Mouse (Mus musculus) heart, postnatal 10 days (tissue): ENCODE results near the gene Hist1h2bg. TPM values are rescaled to one million over a fixed set of nuclear protein-coding genes. Genes with fewer than 3 reads are reported as not detected.
A peak's percentile ranks its signal among the peaks of the same experiment; 100 is the strongest.
"Not testable (repeated sequence)": the region's sequence is repeated elsewhere in the genome, so short reads cannot be mapped to it uniquely, and the experiment has no call there.

Experiments
- DNase-seq, 2 experiments: peaks; one replicate each; pipeline ENCODE4 v3.0.0; 2021
- intact Hi-C: fragments of 180-260 bp; cut with DNase I; formaldehyde crosslinking; loops from one replicate; pipeline ENCODE4 v1.15.1; 2025
- total RNA-seq, 2 experiments: library from RNA; stranded (reverse); gene quantifications; 2 replicates each; pipeline ENCODE4 v1.2.3; 2021

Gene Hist1h2bg
- total RNA-seq, 2 experiments from 2014 or later = 285 to 300 TPM

- no peak for DNase-seq
- intact Hi-C loops = loop anchor here (10.0 kb wide), 1 partner anchor 208 kb away; the partner anchor contains the start of genes Hist1h2bb and Hist1h3c
Observed at GRCm38 (mm10) chr13:23537006-23537710, 34.0 kb upstream of the Hist1h2bg start.

DNA sequence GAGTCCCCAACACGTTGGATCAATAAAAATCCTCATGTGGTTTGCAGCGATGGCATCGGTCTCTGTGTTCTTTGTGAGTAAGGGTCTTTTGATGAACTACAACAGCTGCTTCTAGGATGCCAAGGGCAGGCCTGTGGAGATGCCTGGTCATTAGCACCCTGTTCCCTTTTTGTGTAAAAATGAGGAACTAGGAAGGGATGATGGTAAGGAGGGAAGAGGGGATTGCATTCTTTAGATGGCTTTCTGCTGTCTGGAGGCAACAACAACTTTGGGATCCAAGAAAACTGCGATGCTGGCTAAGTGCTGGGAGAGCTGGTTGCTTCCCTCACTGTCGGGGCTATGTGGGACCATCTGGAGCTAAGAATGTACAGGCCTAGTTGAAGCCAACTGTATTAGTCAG is 32.9 kb upstream of the Hist1h2bg start:
- intact Hi-C loops = loop anchor here (10.0 kb wide), 1 partner anchor 207 kb away; the partner anchor contains the start of genes Hist1h2bb and Hist1h3c
- no peak for DNase-seq

GRCm38 (mm10) chr13:23539821-23540220 is 31.4 kb upstream of the Hist1h2bg start:
- DNase-seq = not testable (repeated sequence)
- intact Hi-C loops = loop anchor here (10.0 kb wide), 1 partner anchor 205 kb away; the partner anchor contains the start of genes Hist1h2bb and Hist1h3c

DNA sequence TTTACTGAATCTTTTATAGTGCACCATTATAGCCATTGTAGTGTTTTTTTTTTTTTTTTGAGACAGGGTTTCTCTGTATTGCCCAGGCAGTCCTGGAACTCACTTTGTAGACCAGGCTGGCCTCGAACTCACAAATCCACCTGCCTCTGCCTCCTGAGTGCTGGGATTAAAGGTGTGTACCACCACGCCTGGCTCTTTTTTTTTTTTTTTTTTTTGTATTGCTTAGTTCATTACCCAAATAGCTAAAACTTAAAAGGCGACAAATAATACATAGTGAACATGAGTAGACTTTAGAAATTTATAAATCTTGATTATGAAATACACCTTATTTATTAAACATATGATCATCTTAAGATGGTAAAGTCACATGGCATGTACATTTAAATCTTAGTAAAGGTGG is 29.7 kb upstream of the Hist1h2bg start:
- intact Hi-C loops = no loop called here
- DNase-seq = no peak

DNA sequence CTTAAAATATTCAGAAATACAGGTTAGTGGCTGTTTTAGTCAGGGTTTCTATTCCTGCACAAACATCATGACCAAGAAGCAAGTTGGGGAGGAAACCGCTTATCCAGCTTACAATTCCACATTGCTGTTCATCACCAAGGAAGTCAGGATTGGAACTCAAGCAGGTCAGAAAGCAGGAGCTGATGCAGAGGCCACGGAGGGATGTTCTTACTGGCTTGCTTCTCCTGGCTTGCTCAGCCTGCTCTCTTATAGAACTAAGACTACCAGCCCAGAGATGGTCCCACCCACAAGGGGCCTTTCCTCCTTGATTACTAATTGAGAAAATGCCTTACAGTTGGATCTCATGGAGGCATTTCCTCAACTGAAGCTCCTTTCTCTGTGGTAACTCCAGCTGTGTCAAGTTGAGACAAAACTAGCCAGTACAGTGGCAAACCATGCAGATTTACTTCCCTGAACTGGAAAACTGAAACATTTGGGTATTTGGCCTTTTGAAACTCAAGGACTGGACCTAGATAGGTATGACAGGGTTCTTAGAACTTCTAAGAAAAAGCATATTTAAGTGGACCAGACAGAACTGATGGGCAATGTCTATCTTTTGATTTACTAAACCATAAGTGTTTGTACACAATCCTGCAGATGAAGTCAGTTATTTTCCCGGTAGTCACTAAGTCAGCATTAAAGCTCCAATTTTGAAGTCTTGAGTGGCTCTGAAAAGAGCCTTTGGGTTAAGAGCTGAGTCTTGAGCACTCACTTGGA is 28.8 kb upstream of the Hist1h2bg start:
- intact Hi-C loops, DNase-seq: not testable (repeated sequence)

GRCm38 (mm10) chr13:23542999-23543607 is 28.1 kb upstream of the Hist1h2bg start, which contains the start of gene Hist1h2bh:
Gene Hist1h2bh (minus strand): TSS chr13:23543392.
- peak; percentile 85 to 86 for DNase-seq
- intact Hi-C loops = not testable (repeated sequence)

DNA sequence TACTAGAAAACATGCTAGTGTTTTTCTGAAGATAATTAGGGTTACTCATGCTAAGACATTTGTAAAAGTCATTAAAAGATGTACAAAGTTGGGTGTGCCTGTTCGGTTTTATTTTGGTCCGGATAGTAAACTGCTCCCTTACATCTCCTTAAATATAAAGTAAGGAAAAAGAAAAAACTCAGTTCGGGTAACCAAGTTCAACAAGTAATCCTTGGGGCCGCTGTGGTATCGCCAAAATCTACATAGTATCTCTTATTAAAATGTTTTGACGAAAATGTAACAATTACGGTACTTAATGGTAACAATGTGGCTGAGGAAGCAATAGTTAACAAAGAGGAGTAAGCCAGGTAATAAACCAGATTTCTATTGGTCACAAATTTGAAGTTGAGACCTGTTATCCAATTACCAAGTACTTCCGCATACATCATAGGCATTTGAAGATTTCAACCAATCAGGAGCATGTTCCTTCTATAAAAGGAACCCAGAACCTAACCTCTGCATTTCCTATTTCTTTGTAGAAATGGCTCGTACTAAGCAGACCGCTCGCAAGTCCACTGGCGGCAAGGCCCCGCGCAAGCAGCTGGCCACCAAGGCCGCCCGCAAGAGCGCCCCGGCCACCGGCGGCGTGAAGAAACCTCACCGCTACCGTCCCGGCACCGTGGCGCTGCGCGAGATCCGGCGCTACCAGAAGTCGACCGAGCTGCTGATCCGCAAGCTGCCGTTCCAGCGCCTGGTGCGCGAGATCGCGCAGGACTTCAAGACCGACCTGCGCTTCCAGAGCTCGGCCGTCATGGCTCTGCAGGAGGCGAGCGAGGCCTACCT is 27.0 kb upstream of the Hist1h2bg start, which contains the start of gene Hist1h3f:
Gene Hist1h3f, plus strand, starts transcription at position 88 of the 822 bp plus-strand sequence.
- DNase-seq = peak; percentile 87 to 88
- intact Hi-C loops = no loop called here

GRCm38 (mm10) chr13:23544787-23545120 is 26.4 kb upstream of the Hist1h2bg start:
- intact Hi-C loops = not testable (repeated sequence)
- DNase-seq = peak in 1 of 2 experiments; percentile 25

DNA sequence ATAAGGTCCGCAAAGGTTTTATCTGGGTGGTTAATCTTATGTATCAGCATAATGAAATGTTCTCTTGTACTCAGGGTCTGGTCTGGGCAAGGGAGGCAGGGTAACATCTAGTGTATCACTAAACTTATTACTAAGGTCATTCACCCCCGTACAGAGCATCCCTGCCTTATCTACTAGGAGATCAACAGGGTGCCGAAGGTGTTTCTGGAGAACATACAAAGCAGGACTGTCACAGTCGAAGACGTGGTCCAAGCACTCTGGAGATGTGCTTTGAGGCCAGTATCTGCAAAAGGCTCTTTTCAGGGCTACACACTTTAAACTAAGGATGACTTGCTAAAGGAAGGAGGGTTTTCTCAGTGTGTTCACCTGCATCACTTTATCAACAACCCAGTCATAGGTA is 24.5 kb upstream of the Hist1h2bg start:
- DNase-seq = no peak
- intact Hi-C loops = no loop called here

DNA sequence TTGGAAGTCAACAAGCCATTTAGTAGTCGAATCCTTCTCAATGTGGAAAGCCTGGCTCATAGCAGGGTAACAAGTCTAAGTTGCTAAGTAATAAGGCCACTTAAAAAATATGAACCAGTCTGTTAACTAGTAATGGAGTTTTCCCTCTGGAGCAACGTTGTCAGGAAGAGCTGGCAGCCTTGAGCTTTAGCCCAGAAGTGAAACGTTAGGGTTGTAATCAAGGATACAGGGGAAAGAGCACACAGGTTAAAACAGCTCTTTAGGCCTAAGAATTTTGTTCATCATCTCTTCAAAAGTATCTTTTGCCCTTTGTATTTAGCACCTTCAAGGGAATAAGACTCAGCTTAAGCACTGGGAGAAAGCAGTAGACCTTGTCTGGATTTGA is 20.4 kb upstream of the Hist1h2bg start:
- intact Hi-C loops = no loop called here
- DNase-seq = peak in 1 of 2 experiments; percentile 4

DNA sequence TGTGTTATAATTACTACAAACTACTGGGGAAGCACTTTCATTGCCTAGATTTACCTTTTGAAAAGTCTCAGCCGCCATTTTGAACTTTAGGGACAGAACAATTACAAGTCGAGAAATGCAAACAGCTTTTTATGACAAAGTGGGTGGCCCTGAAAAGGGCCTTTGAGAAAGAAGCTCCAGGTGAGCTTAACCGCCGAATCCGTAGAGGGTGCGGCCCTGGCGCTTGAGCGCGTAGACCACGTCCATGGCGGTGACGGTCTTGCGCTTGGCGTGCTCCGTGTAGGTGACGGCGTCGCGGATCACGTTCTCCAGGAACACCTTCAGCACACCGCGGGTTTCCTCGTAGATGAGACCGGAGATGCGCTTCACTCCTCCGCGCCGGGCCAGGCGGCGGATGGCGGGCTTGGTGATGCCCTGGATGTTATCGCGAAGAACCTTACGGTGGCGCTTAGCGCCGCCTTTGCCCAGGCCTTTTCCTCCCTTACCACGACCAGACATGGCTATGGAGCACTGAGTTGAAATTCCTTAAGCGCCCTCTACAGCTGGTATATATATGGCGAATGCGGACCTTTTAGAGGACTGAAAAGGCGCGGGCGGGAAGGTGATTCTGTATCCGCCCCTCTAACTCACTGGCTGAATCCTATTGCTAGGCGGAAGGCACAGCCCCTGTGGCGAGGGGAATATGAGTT is 19.9 kb upstream of the Hist1h2bg start, which contains the start of gene Hist1h4f:
Gene Hist1h4f, minus strand, starts transcription at position 503 of the 689 bp plus-strand sequence.
- peak; percentile 90 to 91 for DNase-seq
- intact Hi-C loops = not testable (repeated sequence)

- intact Hi-C loops = no loop called here
- peak in 1 of 2 experiments; percentile 6 for DNase-seq
Observed at GRCm38 (mm10) chr13:23551931-23552914, 19.0 kb upstream of the Hist1h2bg start.

- DNase-seq = no peak
- intact Hi-C loops = no loop called here
Observed at GRCm38 (mm10) chr13:23552962-23553361, 18.2 kb upstream of the Hist1h2bg start, which contains the start of gene Hist1h1d. Gene Hist1h1d (plus strand): TSS chr13:23553262.

DNA sequence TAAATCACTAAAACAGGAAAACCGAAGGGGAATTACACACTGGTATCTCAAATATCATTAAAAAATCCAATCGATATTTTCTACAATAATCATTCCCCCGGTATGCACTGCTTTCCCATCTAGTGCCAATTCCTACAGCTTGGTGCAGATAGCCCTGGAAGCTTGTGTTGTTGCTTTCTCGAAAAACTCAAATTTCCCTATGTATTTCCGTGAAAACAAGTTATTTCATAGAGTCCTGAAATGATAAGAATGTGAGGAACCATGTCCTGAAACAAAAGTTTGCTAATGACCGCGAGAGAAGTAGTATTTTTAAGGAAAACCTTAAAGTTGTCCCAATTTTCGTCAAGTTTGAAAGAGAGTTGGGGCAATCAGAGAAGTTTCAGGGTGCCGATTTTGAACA is 16.8 kb upstream of the Hist1h2bg start:
- DNase-seq = peak in 1 of 2 experiments; percentile 41
- intact Hi-C loops = no loop called here

GRCm38 (mm10) chr13:23554925-23555838 is 16.0 kb upstream of the Hist1h2bg start:
- intact Hi-C loops = no loop called here
- peak; percentile 86 for DNase-seq

- peak; percentile 85 for DNase-seq
- intact Hi-C loops = no loop called here
Observed at GRCm38 (mm10) chr13:23555839-23556416, 15.3 kb upstream of the Hist1h2bg start.

DNA sequence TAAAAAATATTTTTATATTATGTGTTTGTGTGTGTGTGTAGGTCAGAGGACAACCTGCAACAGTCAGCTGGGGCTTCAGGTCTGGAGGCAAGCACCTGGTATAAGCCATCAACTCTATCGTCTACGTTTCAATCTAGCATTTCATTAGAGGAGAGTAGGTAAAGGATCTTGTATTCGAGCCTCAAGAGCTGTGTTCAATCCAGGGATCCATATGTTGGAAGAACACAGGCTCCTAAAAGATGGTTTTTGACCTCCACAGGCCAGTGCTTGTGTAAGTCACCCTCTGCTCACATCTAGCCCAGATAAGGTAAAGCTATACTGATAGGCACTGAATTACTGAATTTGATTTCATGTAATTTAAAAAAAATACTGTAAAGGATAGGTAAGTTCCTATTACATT is 14.3 kb upstream of the Hist1h2bg start:
- intact Hi-C loops = no loop called here
- no peak for DNase-seq
